Mouse (Mus musculus) kidney, postnatal 0 days (tissue): Measurements from ENCODE around the gene Prdm13. TPM values are rescaled to one million over a fixed set of nuclear protein-coding genes. Genes with fewer than 3 reads are reported as not detected.

ENCODE experiments used
- ATAC-seq: fragments of 200-750 bp; cut with Nextera tagmentation; replicated peaks from 2 replicates; pipeline ENCODE4 v1.8.0; 2017; ENCODE audit warnings: low read depth, moderate number of reproducible peaks, moderate TSS enrichment, moderate library complexity; ENCODE audit not compliant: low FRiP score
- DNase-seq: peaks from one replicate; pipeline ENCODE4 v3.0.0-alpha.2; 2016; ENCODE audit warnings: low spot score
- H3K27ac ChIP-seq: fragments of 300-500 bp; sonication (generic); 2 replicates; pipeline ENCODE4 v1.5.1; 2014; ENCODE audit warnings: mild to moderate bottlenecking
- H3K27me3 ChIP-seq: fragments of 300-500 bp; sonication (generic); 2 replicates; pipeline ENCODE4 v1.6.1; 2014; ENCODE audit warnings: low read length, mixed read lengths; ENCODE audit not compliant: insufficient read depth
- H3K36me3 ChIP-seq: fragments of 300-500 bp; sonication (generic); 2 replicates; pipeline ENCODE4 v1.6.1; 2014; ENCODE audit warnings: low read length, mixed read lengths; ENCODE audit not compliant: insufficient read depth
- H3K4me1 ChIP-seq: fragments of 300-500 bp; sonication (generic); replicated peaks from 2 replicates; pipeline ENCODE4 v1.6.1; 2014; ENCODE audit warnings: antibody characterized with exemption, low read length, mixed read lengths; ENCODE audit not compliant: insufficient read depth
- H3K4me2 ChIP-seq: fragments of 300-500 bp; sonication (generic); 2 replicates; pipeline ENCODE4 v1.6.1; 2014; ENCODE audit warnings: mild to moderate bottlenecking, low read length, moderate library complexity, mixed read lengths
- H3K4me3 ChIP-seq: fragments of 300-500 bp; sonication (generic); replicated peaks from 2 replicates; pipeline ENCODE4 v1.5.1; 2014; ENCODE audit warnings: low read depth, low read length
- H3K9ac ChIP-seq: fragments of 300-500 bp; sonication (generic); 2 replicates; pipeline ENCODE4 v1.6.1; 2014; ENCODE audit warnings: low read depth, low read length
- H3K9me3 ChIP-seq: fragments of 300-500 bp; sonication (generic); replicated peaks from 2 replicates; pipeline ENCODE4 v1.6.1; 2016; ENCODE audit warnings: low read length, inconsistent platforms, mixed read lengths
- CTCF ChIP-seq: IDR thresholded peaks from 2 replicates; pipeline ENCODE4 v1.5.1; 2016; ENCODE audit warnings: antibody characterized with exemption, low read depth, mild to moderate bottlenecking, moderate library complexity
- WGBS: fragments of 180-500 bp; shearing (Covaris S2); extraction: QIAGEN DNeasy Blood & Tissue Kit; methylation state at CpG from one replicate; pipeline ENCODE4 v1.1.7; 2014; 5-methylcytosine and 5-hydroxymethylcytosine counted together
- polyA plus RNA-seq: library from polyadenylated mRNA; unstranded; fragments of >200 nt; fragmentation: Nextera tagmentation; extraction: Ambion mirVana; gene quantifications from 2 replicates; pipeline ENCODE4 v1.2.1, GENCODE M21; 2015

Prdm13 gene
- polyA plus RNA-seq, 1 experiment from 2014 or later, result not detected

- DNase-seq, result peak; percentile 28
- no peaks in the 10 kb centered on the region for H3K36me3 ChIP-seq
- no peak overlapping the region for H3K4me2 ChIP-seq
- no peak overlapping the region for H3K4me3 ChIP-seq
- H3K4me1 ChIP-seq, result no peaks in the 10 kb centered on the region
- H3K9me3 ChIP-seq, result no peaks in the 10 kb centered on the region
- H3K27ac ChIP-seq, result no peak overlapping the region
- no peak overlapping the region for H3K9ac ChIP-seq
- H3K27me3 ChIP-seq, result peaks cover 11% of the 10 kb centered on the region
- peak; percentile 70 for TF ChIP-seq CTCF
- no peak; the same call in 1 of the 2 replicates for ATAC-seq
- 33% methylated on average over 7 of the region's 7 CpGs for WGBS
Measured at GRCm38 (mm10) chr4:21695638-21696254, 10.0 kb upstream of the Prdm13 start.

DNA sequence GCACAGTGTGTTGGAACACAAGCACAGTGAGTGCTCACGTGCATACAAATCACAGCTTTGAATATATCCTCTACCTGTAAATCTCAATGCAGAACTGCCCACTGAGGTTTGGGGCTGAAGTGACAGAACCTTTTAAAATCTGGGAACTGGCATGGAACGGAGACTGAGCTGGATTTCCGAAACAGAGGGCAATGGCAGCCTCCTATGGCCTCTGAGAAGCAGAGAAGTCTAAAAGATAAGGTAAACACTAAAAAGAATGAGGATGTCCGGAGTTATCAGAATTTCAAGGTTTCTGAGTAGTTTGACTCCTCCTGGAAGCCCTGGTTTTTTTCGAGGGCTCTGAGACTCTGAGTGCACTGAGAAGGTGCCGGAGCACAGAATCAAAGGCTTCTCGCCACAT, 4.5 kb upstream of the Prdm13 start:
- no peak overlapping the region for H3K4me3 ChIP-seq
- no peaks in the 10 kb centered on the region for H3K36me3 ChIP-seq
- H3K27ac ChIP-seq, result no peak overlapping the region
- no peak for DNase-seq
- WGBS, result 7% methylated on average over 7 of the region's 7 CpGs
- H3K9me3 ChIP-seq, result no peaks in the 10 kb centered on the region
- peaks cover 4% of the 10 kb centered on the region; the same call in 1 of the 2 replicates for H3K4me1 ChIP-seq
- H3K27me3 ChIP-seq, result peaks cover 63% of the 10 kb centered on the region
- ATAC-seq, result no peak
- H3K4me2 ChIP-seq, result no peak overlapping the region
- H3K9ac ChIP-seq, result no peak overlapping the region
- no peak for TF ChIP-seq CTCF

- 3% methylated on average over 18 of the region's 18 CpGs for WGBS
- Histone ChIP-seq H3K4me2 (no peak overlapping the region; the same call in 1 of the 2 replicates), H3K4me1 (peaks cover 4% of the 10 kb centered on the region; the same call in 1 of the 2 replicates), H3K9me3 (no peaks in the 10 kb centered on the region), H3K4me3 (no peak overlapping the region), H3K27me3 (peaks cover 70% of the 10 kb centered on the region), H3K36me3 (no peaks in the 10 kb centered on the region), H3K9ac (no peak overlapping the region), H3K27ac (no peak overlapping the region)
- TF ChIP-seq CTCF, result no peak
- no peak for DNase-seq
- ATAC-seq, result no peak
Measured at GRCm38 (mm10) chr4:21689492-21689941, 3.8 kb upstream of the Prdm13 start.

GRCm38 (mm10) chr4:21688703-21689200, 3.0 kb upstream of the Prdm13 start:
- Histone ChIP-seq H3K4me3 (peak overlapping the region; percentile 52), H3K4me2 (peak overlapping the region; percentile 97), H3K36me3 (no peaks in the 10 kb centered on the region), H3K27me3 (peaks cover 78% of the 10 kb centered on the region), H3K9me3 (no peaks in the 10 kb centered on the region), H3K9ac (peak overlapping the region; percentile 40; the same call in 1 of the 2 replicates), H3K4me1 (peaks cover 4% of the 10 kb centered on the region; the same call in 1 of the 2 replicates), H3K27ac (no peak overlapping the region)
- DNase-seq (peak; percentile 25), ATAC-seq (peak; percentile 50)
- 0 out of 2 replicates have a peak, but pooled peaks have one; percentile 5 for TF ChIP-seq CTCF
- WGBS, result under 1% methylated on average over 44 of the region's 64 CpGs

DNA sequence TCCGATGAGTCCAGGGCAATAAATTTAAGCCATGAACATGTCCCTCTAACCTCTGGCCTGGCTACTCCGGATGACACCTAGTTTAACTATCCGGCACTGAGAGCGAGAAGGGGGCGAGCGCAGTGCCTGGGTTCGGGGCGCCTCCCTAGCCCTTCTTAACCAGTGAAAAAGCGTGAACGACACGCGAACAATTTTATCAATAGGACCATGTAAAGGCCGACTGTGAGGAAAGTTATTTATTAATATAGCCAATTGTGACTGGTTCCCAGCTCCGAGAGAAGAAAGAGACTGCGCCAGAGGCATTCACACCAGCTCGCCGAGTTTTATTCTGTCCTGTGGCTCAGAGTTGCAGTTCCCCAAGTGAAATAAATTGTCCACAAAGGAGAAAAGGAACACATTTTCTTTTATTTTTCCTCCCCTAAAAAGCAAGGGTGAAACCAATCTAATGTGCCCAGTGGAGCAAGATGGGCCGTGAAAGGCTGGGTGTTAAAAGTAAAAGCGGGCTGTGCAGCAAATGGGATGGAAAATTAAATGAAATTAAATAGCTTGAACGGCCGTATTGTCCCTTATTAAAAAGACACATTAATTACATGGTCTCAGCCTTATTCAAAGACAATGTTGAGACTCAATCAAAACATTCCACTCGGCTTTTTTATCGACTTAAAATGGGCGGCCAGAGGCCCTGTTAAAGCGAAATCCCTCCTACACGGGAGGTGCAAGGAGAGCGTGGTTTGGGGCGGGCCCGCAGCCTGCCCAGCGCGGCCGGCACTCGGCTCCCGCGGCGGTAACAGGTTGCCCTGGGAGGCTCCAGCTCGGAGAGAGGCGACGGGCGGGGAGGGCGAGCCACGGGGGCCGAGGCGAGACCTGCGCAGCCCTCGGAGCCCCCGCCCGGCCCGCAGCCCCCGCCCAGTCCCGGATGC, 2.3 kb upstream of the Prdm13 start:
- Histone ChIP-seq H3K4me3 (peak overlapping the region; percentile 52), H3K4me2 (peak overlapping the region; percentile 97), H3K9ac (peak overlapping the region; percentile 40; the same call in 1 of the 2 replicates), H3K9me3 (no peaks in the 10 kb centered on the region), H3K4me1 (peaks cover 4% of the 10 kb centered on the region; the same call in 1 of the 2 replicates), H3K27me3 (peaks cover 83% of the 10 kb centered on the region), H3K36me3 (no peaks in the 10 kb centered on the region), H3K27ac (no peak overlapping the region)
- ATAC-seq, result peak; percentile 58
- WGBS, result 2% methylated on average over 48 of the region's 51 CpGs
- TF ChIP-seq CTCF, result no peak
- DNase-seq, result no peak

- no peak overlapping the region for H3K4me2 ChIP-seq
- TF ChIP-seq CTCF, result no peak; the same call in 1 of the 2 replicates
- H3K9me3 ChIP-seq, result no peaks in the 10 kb centered on the region
- H3K27ac ChIP-seq, result no peak overlapping the region
- DNase-seq (peak; percentile 34), ATAC-seq (no peak)
- under 1% methylated on average over 5 of the region's 5 CpGs for WGBS
- H3K36me3 ChIP-seq, result no peaks in the 10 kb centered on the region
- peaks cover 92% of the 10 kb centered on the region for H3K27me3 ChIP-seq
- no peak overlapping the region for H3K9ac ChIP-seq
- H3K4me3 ChIP-seq, result no peak overlapping the region
- peaks cover 4% of the 10 kb centered on the region; the same call in 1 of the 2 replicates for H3K4me1 ChIP-seq
Measured at GRCm38 (mm10) chr4:21686934-21687333, 1.2 kb upstream of the Prdm13 start.
